Mouse (Mus musculus) heart, embryonic 14.5 days (tissue): ENCODE measurements around the gene Ubtf. TPM values are rescaled to one million over a fixed set of nuclear protein-coding genes. Genes with fewer than 3 reads are reported as not detected.

Experiments
- ATAC-seq: fragments of 200-750 bp; cut with Nextera tagmentation; 2 replicates; pipeline ENCODE4 v1.8.0; 2017; ENCODE audit warnings: low read depth, moderate TSS enrichment; ENCODE audit not compliant: insufficient number of reproducible peaks, insufficient read depth, low FRiP score
- H3K27ac ChIP-seq, 2 experiments: fragments of 200-500 bp in 1 of 2; fragments of 300-500 bp in 1 of 2; sonication (generic) in 1 of 2; replicated peaks in 1 of 2; 2 replicates each; pipeline ENCODE4 v1.5.1; 2012 to 2014; ENCODE audit warnings: low read depth in 2 of 2, low read length in 2 of 2, control low read depth in 1 of 2, mild to moderate bottlenecking in 1 of 2, mixed read lengths in 1 of 2; ENCODE audit not compliant: control insufficient read depth in 1 of 2, insufficient read depth in 1 of 2
- H3K27me3 ChIP-seq: fragments of 300-500 bp; sonication (generic); 2 replicates; pipeline ENCODE4 v1.6.1; 2014; ENCODE audit warnings: mild to moderate bottlenecking, low read length, control low read depth; ENCODE audit not compliant: control insufficient read depth, insufficient read depth
- H3K36me3 ChIP-seq: fragments of 300-500 bp; sonication (generic); 2 replicates; pipeline ENCODE4 v1.6.1; 2014; ENCODE audit warnings: mild to moderate bottlenecking, control low read depth, low read length, mixed read lengths; ENCODE audit not compliant: control insufficient read depth, insufficient read depth
- H3K4me1 ChIP-seq, 2 experiments: fragments of 200-500 bp in 1 of 2; fragments of 300-500 bp in 1 of 2; sonication (generic) in 1 of 2; 2 replicates each; pipeline ENCODE4 v1.6.1; 2012 to 2014; ENCODE audit warnings: low read length in 2 of 2, control low read depth in 1 of 2, mixed read lengths in 1 of 2; ENCODE audit not compliant: control insufficient read depth in 2 of 2, insufficient read depth in 2 of 2
- H3K4me2 ChIP-seq: fragments of 300-500 bp; sonication (generic); 2 replicates; pipeline ENCODE4 v1.6.1; 2014; ENCODE audit warnings: mild to moderate bottlenecking, low read length
- H3K4me3 ChIP-seq, 2 experiments: fragments of 200-500 bp in 1 of 2; fragments of 300-500 bp in 1 of 2; sonication (generic) in 1 of 2; 2 replicates each; pipeline ENCODE4 v1.5.1; 2012 to 2014; ENCODE audit warnings: low read length in 2 of 2, mild to moderate bottlenecking in 2 of 2, control low read depth in 1 of 2, low read depth in 1 of 2, moderate library complexity in 1 of 2; ENCODE audit not compliant: control insufficient read depth in 1 of 2, insufficient read depth in 1 of 2
- H3K9ac ChIP-seq: fragments of 300-500 bp; sonication (generic); 2 replicates; pipeline ENCODE4 v1.6.1; 2014; ENCODE audit warnings: mild to moderate bottlenecking, low read length
- H3K9me3 ChIP-seq: fragments of 300-500 bp; sonication (generic); 2 replicates; pipeline ENCODE4 v1.6.1; 2016; ENCODE audit warnings: low read length, control low read depth; ENCODE audit not compliant: control insufficient read depth
- WGBS: fragments of 180-500 bp; shearing (Covaris S2); extraction: QIAGEN DNeasy Blood & Tissue Kit; methylation state at CpG from one replicate; pipeline ENCODE4 v1.1.7; 2014; 5-methylcytosine and 5-hydroxymethylcytosine counted together
- polyA plus RNA-seq: library from polyadenylated mRNA; unstranded; fragments of >200 nt; fragmentation: Nextera tagmentation; extraction: Ambion mirVana; gene quantifications from 2 replicates; pipeline ENCODE4 v1.2.1, GENCODE M21; 2014

Ubtf gene
- polyA plus RNA-seq, 1 experiment from 2014 or later, result 53.6 TPM

GRCm38 (mm10) chr11:102267480-102267879 is 52.1 kb downstream of the Ubtf start:
- 0 out of 2 replicates have a peak, but pooled peaks have one; percentile 19 for ATAC-seq
- peaks cover 12 to 16% of the 10 kb centered on the region in 2 experiments for H3K4me1 ChIP-seq
- H3K9ac ChIP-seq, result peak overlapping the region; percentile 34; the same call in 1 of the 2 replicates
- H3K4me3 ChIP-seq, result no peak overlapping the region
- H3K27ac ChIP-seq, result no peak overlapping the region
- WGBS, result 1% methylated on average over 11 of the region's 11 CpGs
- no peaks in the 10 kb centered on the region for H3K27me3 ChIP-seq
- peak overlapping the region; percentile 31; the same call in 1 of the 2 replicates for H3K4me2 ChIP-seq
- peaks cover 13% of the 10 kb centered on the region for H3K36me3 ChIP-seq
- H3K9me3 ChIP-seq, result no peaks in the 10 kb centered on the region

DNA sequence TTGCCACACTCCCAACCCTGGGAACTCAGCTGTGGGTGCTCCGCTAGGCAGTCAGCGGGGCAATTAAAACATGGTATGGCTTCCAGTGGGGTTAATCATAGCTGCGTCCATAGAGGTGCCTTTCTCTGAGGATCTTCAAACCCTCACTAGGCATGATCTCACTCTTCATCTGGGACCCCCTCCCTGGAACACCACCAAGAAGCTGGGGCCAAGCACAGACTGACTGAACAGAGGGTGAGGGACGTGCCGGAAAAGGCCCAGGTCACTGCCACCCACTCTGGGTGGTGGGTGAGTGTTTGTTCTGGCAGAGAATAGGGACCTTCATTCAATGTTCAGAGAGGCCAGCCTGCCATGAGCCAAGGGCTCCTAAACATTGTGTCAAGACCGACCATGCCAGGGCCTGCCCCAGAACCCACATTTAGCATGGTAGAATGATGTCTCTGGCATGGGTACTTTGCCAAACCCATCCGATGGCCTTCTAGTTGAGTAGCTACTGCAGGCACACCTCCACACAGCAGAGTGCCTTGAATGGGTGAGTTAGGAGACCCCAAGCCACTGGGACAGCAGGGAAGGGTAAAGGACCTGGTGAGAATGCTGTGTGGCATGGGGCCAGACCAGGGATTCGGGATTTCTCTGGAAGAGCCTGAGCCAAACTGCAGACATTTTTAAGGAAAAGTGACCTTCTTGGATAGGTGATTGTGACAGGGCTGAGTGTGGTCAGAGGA is 52.7 kb downstream of the Ubtf start:
- no peak overlapping the region for H3K27ac ChIP-seq
- 86% methylated on average over 8 of the region's 8 CpGs for WGBS

DNA sequence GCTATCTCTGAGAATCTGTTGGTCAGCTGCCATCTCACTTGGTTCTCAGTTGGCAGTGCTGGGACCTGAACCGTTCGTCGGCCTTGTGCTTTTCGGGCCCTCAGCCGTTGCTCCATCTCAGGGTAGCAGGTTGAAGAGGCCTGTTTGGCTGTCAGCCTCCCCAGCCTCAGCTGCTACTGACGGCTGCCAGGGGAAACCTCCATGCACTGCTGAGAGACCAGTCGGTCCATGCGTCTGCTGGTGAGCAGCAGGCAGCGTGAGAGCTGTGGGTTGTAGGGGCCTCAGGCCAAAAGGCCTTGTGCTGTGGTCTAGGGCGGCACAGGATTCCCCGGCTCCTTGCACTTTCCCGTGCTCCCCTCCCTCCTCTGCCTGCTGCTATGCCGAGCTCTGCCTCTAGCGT is 53.7 kb downstream of the Ubtf start:
- Histone ChIP-seq H3K4me1 (peaks cover 12 to 16% of the 10 kb centered on the region in 2 experiments), H3K9ac (no peak overlapping the region), H3K4me3 (no peak overlapping the region), H3K27me3 (no peaks in the 10 kb centered on the region), H3K36me3 (peaks cover 25% of the 10 kb centered on the region), H3K27ac (no peak overlapping the region), H3K4me2 (no peak overlapping the region), H3K9me3 (no peaks in the 10 kb centered on the region)
- ATAC-seq, result no peak
- 58% methylated on average over 14 of the region's 14 CpGs for WGBS

More for the DNA sequence above, 52.7 kb downstream of the Ubtf start:
- Histone ChIP-seq H3K9ac (peak overlapping the region; percentile 34; the same call in 1 of the 2 replicates), H3K9me3 (no peaks in the 10 kb centered on the region), H3K27me3 (no peaks in the 10 kb centered on the region), H3K4me3 (no peak overlapping the region), H3K4me1 (peaks cover 12 to 16% of the 10 kb centered on the region in 2 experiments), H3K36me3 (peaks cover 19% of the 10 kb centered on the region), H3K4me2 (peak overlapping the region; percentile 31; the same call in 1 of the 2 replicates)
- ATAC-seq, result no peak

- Histone ChIP-seq H3K9me3 (no peaks in the 10 kb centered on the region), H3K9ac (no peak overlapping the region), H3K4me3 (no peak overlapping the region), H3K4me1 (peaks cover 7 to 10% of the 10 kb centered on the region in 2 experiments), H3K27ac (no peak overlapping the region), H3K27me3 (no peaks in the 10 kb centered on the region), H3K4me2 (no peak overlapping the region), H3K36me3 (peaks cover 47% of the 10 kb centered on the region)
- WGBS, result 91% methylated on average over 7 of the region's 7 CpGs
- ATAC-seq, result no peak
These were observed 56.3 kb downstream of the Ubtf start for GRCm38 (mm10) chr11:102263211-102263610.

DNA sequence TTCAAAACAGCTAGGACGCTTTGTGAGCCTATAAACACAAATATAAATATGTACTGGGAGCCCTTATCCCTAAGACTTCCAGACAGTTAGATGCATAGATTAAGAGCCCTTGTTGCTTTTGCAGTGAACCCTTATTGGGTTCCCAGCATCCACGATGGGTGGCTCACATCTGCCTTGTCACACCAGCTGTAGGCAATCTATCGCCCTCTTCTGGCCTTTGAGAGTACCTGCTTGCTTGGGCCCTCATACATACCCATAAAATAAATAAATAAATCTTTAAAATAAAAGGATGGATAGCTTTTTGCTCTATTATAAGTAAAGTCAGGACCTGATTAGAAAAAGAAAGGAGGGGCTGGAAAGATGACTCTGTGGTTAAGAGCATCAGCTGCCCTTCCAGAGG is 61.0 kb downstream of the Ubtf start:
- peaks cover 46% of the 10 kb centered on the region for H3K36me3 ChIP-seq
- 91% methylated on average over 3 of the region's 3 CpGs for WGBS
- peaks cover 19 to 22% of the 10 kb centered on the region in 2 experiments for H3K4me1 ChIP-seq
- H3K4me3 ChIP-seq, result no peak overlapping the region
- no peaks in the 10 kb centered on the region for H3K27me3 ChIP-seq
- no peak overlapping the region for H3K9ac ChIP-seq
- no peaks in the 10 kb centered on the region for H3K9me3 ChIP-seq
- ATAC-seq, result no peak
- H3K4me2 ChIP-seq, result no peak overlapping the region
- H3K27ac ChIP-seq, result no peak overlapping the region

- Histone ChIP-seq H3K27me3 (no peaks in the 10 kb centered on the region), H3K9ac (no peak overlapping the region), H3K36me3 (peaks cover 43% of the 10 kb centered on the region), H3K4me3 (no peak overlapping the region), H3K4me1 (peaks cover 19 to 22% of the 10 kb centered on the region in 2 experiments), H3K27ac (no peak overlapping the region), H3K4me2 (no peak overlapping the region), H3K9me3 (no peaks in the 10 kb centered on the region)
- WGBS, result 65% methylated on average over 6 of the region's 6 CpGs
- no peak for ATAC-seq
These were observed 61.4 kb downstream of the Ubtf start for GRCm38 (mm10) chr11:102258095-102258494.

DNA sequence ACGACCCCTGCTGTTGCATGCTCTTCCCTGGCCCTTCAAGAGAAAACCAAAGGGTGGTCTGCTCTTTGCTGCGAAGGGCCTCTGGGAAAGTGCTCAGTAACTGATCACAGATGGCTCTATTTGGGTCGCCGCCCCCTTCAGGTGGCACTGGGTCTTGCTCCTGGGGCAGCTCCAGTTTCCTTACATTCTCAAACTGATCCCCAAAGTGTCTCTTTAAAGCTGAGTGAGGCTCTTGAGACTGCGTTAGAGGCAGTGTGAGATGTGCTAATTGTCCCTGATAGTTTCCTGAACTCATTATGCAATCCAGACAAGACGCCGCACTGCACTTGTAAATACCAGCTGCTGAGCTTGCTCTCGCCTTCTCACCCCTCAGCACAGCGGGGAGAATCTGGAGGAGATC is 62.0 kb downstream of the Ubtf start:
- WGBS, result 41% methylated on average over 9 of the region's 9 CpGs
- no peak overlapping the region for H3K27ac ChIP-seq
- H3K27me3 ChIP-seq, result no peaks in the 10 kb centered on the region
- H3K4me2 ChIP-seq, result no peak overlapping the region
- no peaks in the 10 kb centered on the region for H3K9me3 ChIP-seq
- ATAC-seq, result no peak
- H3K4me1 ChIP-seq, result peaks cover 19 to 22% of the 10 kb centered on the region in 2 experiments
- no peak overlapping the region for H3K4me3 ChIP-seq
- peaks cover 41% of the 10 kb centered on the region for H3K36me3 ChIP-seq
- H3K9ac ChIP-seq, result no peak overlapping the region; the same call in 1 of the 2 replicates
